Mouse (Mus musculus) megakaryocyte, adult 5-6 weeks (primary cell): ENCODE data around the gene Spcs3. TPM values are rescaled to one million over a fixed set of nuclear protein-coding genes. Genes with fewer than 3 reads are reported as not detected.

Source experiments
- ATAC-seq: 2 replicates; pipeline ENCODE4 v1.8.0; 2016; ENCODE audit warnings: mild to moderate bottlenecking, inconsistent platforms; ENCODE audit not compliant: poor library complexity, severe bottlenecking
- total RNA-seq, 2 experiments: library from RNA; stranded (forward) in 1 of 2; stranded (reverse) in 1 of 2; fragments of 153-499, 151-499 nt in 1 of 2; fragments of 221-1000, 200-1000 nt in 1 of 2; gene quantifications; 2 replicates each; pipeline versions ENCODE4 v1.2.3 to v1.2.4; 2015 to 2017

Spcs3 gene
- total RNA-seq, 2 experiments from 2014 or later: 99.4 to 126 TPM

- ATAC-seq: 0 out of 2 replicates have a peak, but pooled peaks have one; percentile 16
Measured at GRCm38 (mm10) chr8:54509221-54509721, 20.5 kb downstream of the Spcs3 start.

GRCm38 (mm10) chr8:54508814-54509213 is 21.0 kb downstream of the Spcs3 start:
- ATAC-seq: no peak

DNA sequence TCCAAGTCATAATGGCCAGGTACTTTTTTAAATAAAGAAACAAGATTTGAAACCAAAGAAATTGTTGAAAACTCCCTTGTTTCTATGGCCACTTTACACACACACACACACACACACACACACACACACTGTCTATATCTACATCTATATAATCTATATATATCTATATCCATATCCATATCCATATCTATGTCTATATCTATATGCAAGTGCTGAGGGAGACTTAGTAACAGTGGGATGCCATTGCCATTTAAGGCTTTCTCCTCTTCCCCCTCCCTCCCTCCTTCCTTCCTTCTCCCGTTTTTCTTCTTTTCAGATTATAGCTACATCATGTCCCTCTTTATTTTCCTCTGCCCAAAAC is 21.7 kb downstream of the Spcs3 start:
- no peak for ATAC-seq

DNA sequence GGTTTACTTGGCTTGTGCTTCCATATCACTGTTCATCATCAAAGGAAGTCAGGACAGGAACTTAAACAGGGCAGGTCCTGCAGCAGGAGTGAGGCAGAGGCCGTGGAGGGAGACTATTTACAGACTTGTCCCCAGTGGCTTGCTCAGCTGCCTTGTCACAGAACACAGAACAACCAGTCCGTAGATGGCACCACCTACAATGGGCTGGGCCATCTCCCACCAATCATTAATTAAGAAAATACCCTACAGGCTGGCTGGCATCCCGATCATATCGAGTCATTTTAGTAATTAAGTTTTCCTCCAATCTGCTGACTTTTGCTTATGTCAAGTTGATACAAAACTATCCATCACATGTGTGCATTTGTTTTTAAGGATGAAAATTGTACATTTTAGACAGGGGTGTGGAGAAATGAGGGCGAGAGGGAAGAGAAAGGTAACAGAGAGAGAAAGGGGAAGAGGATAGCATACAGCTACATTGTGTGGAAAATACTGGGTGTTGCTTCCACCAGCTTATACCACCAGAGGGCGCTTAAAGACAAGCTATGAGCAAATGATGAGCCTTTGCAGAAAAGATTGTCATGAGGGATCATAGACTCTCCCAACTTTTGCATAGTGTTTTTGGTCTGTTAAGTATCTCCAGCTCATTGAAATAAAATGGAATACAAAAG is 22.2 kb downstream of the Spcs3 start:
- peak; percentile 94 for ATAC-seq

GRCm38 (mm10) chr8:54505060-54505459 is 24.7 kb downstream of the Spcs3 start:
- ATAC-seq: no peak

DNA sequence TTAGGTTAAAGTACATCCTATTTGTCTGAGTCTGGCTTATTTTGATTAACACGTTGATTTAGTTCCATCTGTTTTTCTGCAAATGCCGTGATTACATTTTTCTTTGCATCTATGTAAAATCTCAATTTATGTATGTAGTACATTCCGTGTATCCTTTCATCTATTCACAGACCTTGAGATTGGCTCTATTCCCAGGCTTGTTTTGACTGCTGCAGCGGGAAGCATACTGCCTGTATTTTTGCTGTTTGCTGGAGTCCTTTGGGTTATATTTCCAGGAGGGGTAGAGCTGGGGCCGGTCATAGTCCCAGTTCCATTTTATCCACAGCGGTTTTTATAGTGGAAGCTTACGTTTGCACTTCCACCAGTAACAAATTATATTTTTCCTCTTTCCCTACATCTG is 26.7 kb downstream of the Spcs3 start:
- ATAC-seq: no peak

GRCm38 (mm10) chr8:54493915-54494314 is 35.9 kb downstream of the Spcs3 start:
- no peak for ATAC-seq

DNA sequence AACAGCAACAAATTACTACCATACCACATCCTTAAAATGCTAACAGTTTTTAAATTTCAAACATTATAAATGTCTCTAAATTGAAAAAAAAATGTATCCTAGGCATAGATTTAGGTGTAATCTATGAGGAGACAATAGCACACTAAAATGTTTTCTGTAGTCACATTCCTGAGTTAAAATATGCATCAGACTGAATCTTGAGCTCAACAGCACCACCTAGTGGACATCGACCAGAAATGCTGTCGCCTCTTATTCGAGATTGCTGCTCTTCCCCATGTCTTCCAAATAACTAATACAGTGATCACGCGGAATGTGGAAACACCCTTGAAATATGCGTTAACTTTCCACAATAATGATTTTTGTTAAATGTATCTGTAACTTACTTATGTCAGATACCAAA is 36.7 kb downstream of the Spcs3 start:
- ATAC-seq: peak; percentile 78

DNA sequence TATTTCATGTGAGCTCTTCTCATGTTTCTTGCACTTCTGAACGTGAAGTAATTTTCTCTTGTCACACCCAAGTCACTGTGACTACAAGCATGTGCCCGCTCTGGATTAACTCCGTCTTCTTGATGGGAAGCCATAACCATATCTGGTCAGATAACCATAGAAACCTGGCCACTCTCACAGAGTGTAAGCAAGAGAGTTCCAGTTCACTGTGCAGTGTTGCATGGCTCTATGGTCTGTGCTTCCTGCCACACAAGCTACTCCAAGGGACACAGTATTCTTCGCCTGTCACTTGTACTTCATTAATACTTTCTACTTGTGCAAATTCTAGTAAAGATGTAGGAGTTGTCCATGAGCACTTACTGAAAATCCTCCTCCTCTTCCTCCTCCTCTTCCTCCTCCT is 37.9 kb downstream of the Spcs3 start:
- ATAC-seq: no peak

- peak; percentile 72 for ATAC-seq
Measured at GRCm38 (mm10) chr8:54491057-54491690, 38.6 kb downstream of the Spcs3 start.

DNA sequence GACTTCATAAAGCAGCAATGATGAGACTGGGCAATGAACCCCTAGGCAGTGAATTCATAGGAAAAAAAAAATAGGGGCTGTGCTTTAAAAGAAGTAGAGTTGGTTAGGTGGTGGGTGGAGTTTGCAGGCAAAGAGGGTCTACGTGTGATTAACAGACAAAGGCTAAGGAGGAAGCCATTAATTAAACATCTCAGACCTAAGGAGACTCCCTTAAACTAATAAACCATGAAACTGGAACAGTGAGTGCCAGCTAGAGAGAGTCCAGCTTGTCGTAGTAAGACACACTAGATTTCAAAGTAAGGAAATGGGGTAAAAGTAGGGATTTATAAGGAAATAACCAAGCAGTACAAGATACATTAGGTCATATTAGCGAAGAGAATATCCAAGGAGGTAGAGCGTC is 41.4 kb downstream of the Spcs3 start:
- ATAC-seq: no peak

GRCm38 (mm10) chr8:54486555-54487273 is 43.1 kb downstream of the Spcs3 start:
- ATAC-seq: no peak

Other genes starting within 250 kb of the Spcs3 start
- 0.16 TPM in 1 of 2 replicates, not detected in the other for gene Asb5, start 418 bp downstream of the Spcs3 start, total RNA-seq (2015)
- not detected in 2 replicates for gene Asb5, start 418 bp downstream of the Spcs3 start, total RNA-seq (2017)
- gene Spata4, start 70.8 kb upstream of the Spcs3 start, total RNA-seq (2015): 0.22 TPM in 1 of 2 replicates, not detected in the other
- not detected in 2 replicates for gene Spata4, start 70.8 kb upstream of the Spcs3 start, total RNA-seq (2017)